8 mouse cellular contexts compared by ENCODE assay signal in the genomic region with DNA sequence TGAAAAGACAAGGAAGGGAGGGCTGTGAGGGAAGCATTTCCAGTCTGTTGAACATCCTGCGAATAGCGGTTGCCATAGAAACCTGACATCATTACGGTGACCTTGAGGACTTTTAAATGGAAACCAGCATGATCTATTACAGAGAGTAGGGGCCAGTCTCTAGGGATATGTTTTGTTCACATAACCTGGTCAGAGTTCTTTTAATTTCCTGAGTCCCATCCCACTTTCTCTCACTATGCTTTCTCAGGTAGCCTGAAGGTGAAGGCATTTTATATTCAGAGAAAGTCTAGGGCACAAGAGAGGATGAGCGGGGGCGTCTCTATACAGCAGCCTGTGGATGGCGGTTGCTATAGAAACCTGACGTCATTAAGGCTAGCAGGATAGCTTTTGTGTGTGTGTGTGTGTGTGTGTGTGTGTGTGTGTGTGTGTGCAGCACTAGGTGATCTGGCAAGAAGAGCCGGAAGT. TPM values are rescaled to one million over a fixed set of nuclear protein-coding genes. Genes with fewer than 3 reads are reported as not detected.
DNase-seq lines count a peak whose midpoint lies in the region; ATAC-seq and TF ChIP-seq lines count a peak whose summit lies in the region.

No protein-coding gene starts in this region.

- intact Hi-C loops in left cerebral cortex, adult 2 months (cut with DNase I), result no loop called here
- intact Hi-C loops in gastrocnemius, postnatal 14 days (cut with DNase I; ENCODE audit: low total_unique reads), result no loop called here

- ATAC-seq in forebrain, embryonic 13.5 days, result peak; percentile 98
- no peak for ATAC-seq in erythroblast, adult 5-6 weeks (replicated peaks; ENCODE audit: low FRiP score, poor library complexity, severe bottlenecking)

- no peak for TF ChIP-seq CTCF in layer of hippocampus, adult 2 months (conservative IDR thresholded peaks at IDR 0.05)
- no peak for TF ChIP-seq CTCF in left cerebral cortex, adult 2 months (IDR thresholded peaks at IDR 0.05)
- TF ChIP-seq CTCF in olfactory bulb, adult 2 months (IDR thresholded peaks at IDR 0.05; ENCODE audit: insufficient read depth, low read depth, low read length), result no peak

- H3K4me1 ChIP-seq in forebrain, embryonic 13.5 days, result 0 out of 2 replicates have a peak, but pooled peaks cover 5% of the 10 kb centered on the region
- no peaks in the 10 kb centered on the region for H3K4me1 ChIP-seq in olfactory bulb, adult 2 months (ENCODE audit: control insufficient read depth, insufficient read depth, low read length)

- peak overlapping the region; percentile 13; the same call in 1 of the 2 replicates for H3K4me3 ChIP-seq in layer of hippocampus, adult 2 months
- H3K4me3 ChIP-seq in forebrain, embryonic 13.5 days, result 0 out of 2 replicates have a peak overlapping the region, but pooled peaks have one; percentile 6
- H3K4me3 ChIP-seq in left cerebral cortex, adult 2 months, result no peak overlapping the region
- no peak overlapping the region for H3K4me3 ChIP-seq in olfactory bulb, adult 2 months (ENCODE audit: insufficient read depth, low read depth, low read length)

- peak overlapping the region; percentile 46; the same call in 1 of the 2 replicates for H3K27ac ChIP-seq in layer of hippocampus, adult 2 months
- H3K27ac ChIP-seq in forebrain, embryonic 13.5 days, result peak overlapping the region; percentile 65
- peak overlapping the region; percentile 7; the same call in 1 of the 2 replicates for H3K27ac ChIP-seq in left cerebral cortex, adult 2 months
- peak overlapping the region; percentile 82 for H3K27ac ChIP-seq in olfactory bulb, adult 2 months (ENCODE audit: insufficient read depth, low read depth, low read length)

- no peak for TF ChIP-seq POLR2A in olfactory bulb, adult 2 months (IDR thresholded peaks at IDR 0.05; ENCODE audit: insufficient read depth, low read depth, low read length)

- H3K9ac ChIP-seq in forebrain, embryonic 13.5 days, result no peak overlapping the region

- no peaks in the 10 kb centered on the region for H3K9me3 ChIP-seq in forebrain, embryonic 13.5 days (replicated peaks)

- WGBS in forebrain, embryonic 13.5 days, result 33% methylated on average over 8 of the region's 8 CpGs
- WGBS in olfactory bulb, adult 2 months, result 18% methylated on average over 8 of the region's 8 CpGs

- H3K36me3 ChIP-seq in forebrain, embryonic 13.5 days (ENCODE audit: poor library complexity, severe bottlenecking), result no peaks in the 10 kb centered on the region

- H3K4me2 ChIP-seq in forebrain, embryonic 13.5 days, result peak overlapping the region; percentile 45

- H3K27me3 ChIP-seq in forebrain, embryonic 13.5 days, result no peaks in the 10 kb centered on the region

- no peak for DNase-seq in layer of hippocampus, adult 2 months (ENCODE audit: low spot score in 2 of 2)
- no peak for DNase-seq in layer of hippocampus, postnatal 25 days (ENCODE audit: extremely low spot score in 1 of 2, low spot score in 1 of 2)
- peak; percentile 28 to 47 for DNase-seq in left cerebral cortex, adult 2 months (ENCODE audit: extremely low spot score in 1 of 2, low spot score in 2 of 2)
- DNase-seq in ovary, postnatal 36 days (ENCODE audit: low spot score), result no peak
- DNase-seq in gastrocnemius, postnatal 14 days, result no peak

RNA-seq across cellular contexts. Expression of a gene that starts 20.8 kb away (rescaled TPM):
- 100 to 1,000 TPM; 301 to 311 TPM for total RNA-seq in layer of hippocampus, adult 2 months (2021)
- total RNA-seq in layer of hippocampus, postnatal 25 days (2021), result 100 to 1,000 TPM; 317 to 336 TPM
- polyA plus RNA-seq in forebrain, embryonic 13.5 days (2015; fragmentation: Nextera tagmentation; extraction: Ambion mirVana), result 649 and 658 TPM in 2 replicates
- 100 to 1,000 TPM; 276 to 281 TPM for total RNA-seq in left cerebral cortex, adult 2 months (2021)
- polyA plus RNA-seq in olfactory bulb, adult 2 months (2012; ENCODE audit: insufficient read depth, insufficient read length, low replicate concordance, missing spikeins), result not detected in 2 replicates
- total RNA-seq in erythroblast, adult 5-6 weeks (2015; ENCODE audit: low replicate concordance), result 25.1 and 47.8 TPM in 2 replicates
- total RNA-seq in erythroblast, adult 5-6 weeks (2017; ENCODE audit: low replicate concordance), result 16.9 and 24.5 TPM in 2 replicates
- 10 to 100 TPM; 10.1 to 15.4 TPM for total RNA-seq in gastrocnemius, postnatal 14 days (2021)

RNA-seq across cellular contexts. Expression of a gene that starts 46.0 kb away (rescaled TPM):
- total RNA-seq in layer of hippocampus, adult 2 months (2021), result 10 to 100 TPM; 89.7 to 92.3 TPM
- 10 to 100 TPM; 88.5 to 93.5 TPM for total RNA-seq in layer of hippocampus, postnatal 25 days (2021)
- 385 and 419 TPM in 2 replicates for polyA plus RNA-seq in forebrain, embryonic 13.5 days (2015; fragmentation: Nextera tagmentation; extraction: Ambion mirVana)
- total RNA-seq in left cerebral cortex, adult 2 months (2021), result 100 to 1,000 TPM; 124 to 129 TPM
- not detected in 2 replicates for polyA plus RNA-seq in olfactory bulb, adult 2 months (2012; ENCODE audit: insufficient read depth, insufficient read length, low replicate concordance, missing spikeins)
- total RNA-seq in erythroblast, adult 5-6 weeks (2015; ENCODE audit: low replicate concordance), result 15.6 and 21.3 TPM in 2 replicates
- 32.2 and 49.5 TPM in 2 replicates for total RNA-seq in erythroblast, adult 5-6 weeks (2017; ENCODE audit: low replicate concordance)
- 10 to 100 TPM; 39.3 to 48.0 TPM for total RNA-seq in gastrocnemius, postnatal 14 days (2021)

Comparison
In these comparisons a context has a peak if more than half of its experiments do, and no peak if none do; other contexts are left out.
1. DNase-seq: peak in left cerebral cortex, adult 2 months (2 of 2); none in layer of hippocampus, adult 2 months (0 of 2), layer of hippocampus, postnatal 25 days (0 of 2), ovary, postnatal 36 days (single experiment) and gastrocnemius, postnatal 14 days (single experiment).
2. H3K27ac ChIP-seq: peak in every context shown above with its lines; median percentile 82 in olfactory bulb, adult 2 months; 65 in forebrain, embryonic 13.5 days; 46 in layer of hippocampus, adult 2 months; 7 in left cerebral cortex, adult 2 months.
3. H3K4me3 ChIP-seq: peak in layer of hippocampus, adult 2 months (single experiment) and forebrain, embryonic 13.5 days (single experiment); none in left cerebral cortex, adult 2 months (single experiment) and olfactory bulb, adult 2 months (single experiment).
4. RNA of a gene that starts 20.8 kb away (total RNA-seq): 317 to 336 TPM in layer of hippocampus, postnatal 25 days, 301 to 311 TPM in layer of hippocampus, adult 2 months and 276 to 281 TPM in left cerebral cortex, adult 2 months; 16.9 to 47.8 TPM in erythroblast, adult 5-6 weeks and 10.1 to 15.4 TPM in gastrocnemius, postnatal 14 days; every median in the first group is over 4 times any median in the second.